Mouse (Mus musculus) bone marrow macrophage, adult 2 months (primary cell): ENCODE results near the gene Gm20431.

Source experiments
- CTCF ChIP-seq: IDR thresholded peaks from 2 replicates; pipeline ENCODE4 v1.5.1; 2012; ENCODE audit warnings: low read depth, mild to moderate bottlenecking, low read length, moderate library complexity
- POLR2A ChIP-seq: IDR thresholded peaks from 2 replicates; pipeline ENCODE4 v1.6.1; 2012; ENCODE audit warnings: mild to moderate bottlenecking, low read depth, low read length, borderline replicate concordance

DNA sequence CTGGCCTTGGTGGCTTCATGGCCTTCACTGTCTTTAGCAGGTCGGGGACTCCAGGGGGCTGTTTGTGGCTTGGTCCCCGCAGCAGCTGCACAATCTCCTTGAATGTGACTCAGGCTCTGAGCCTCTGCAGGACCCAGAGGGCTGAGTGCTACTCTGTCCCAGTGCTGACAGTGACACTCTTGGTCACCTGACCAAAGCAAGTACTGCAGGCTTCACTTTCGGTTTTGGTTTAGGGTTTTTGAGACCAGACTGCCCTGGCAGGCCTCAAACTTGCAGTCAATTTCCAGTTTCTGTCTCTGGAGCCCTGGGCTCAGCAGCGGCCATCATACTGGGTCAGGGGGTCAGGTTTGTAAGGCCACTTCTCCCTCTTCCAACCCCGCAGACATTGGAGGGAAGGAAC, 36.6 kb upstream of the Gm20431 start:
- TF ChIP-seq POLR2A = no peak
- TF ChIP-seq CTCF = no peak
